Mouse (Mus musculus): ENCODE data around the gene Nrg3.

GRCm38 (mm10) chr14:39386845-39387244, 86.0 kb downstream of the Nrg3 start:
- no peak for TF ChIP-seq CTCF (IDR thresholded peaks at IDR 0.05; ENCODE audit: insufficient read depth, low read length)
- TF ChIP-seq POLR2A (IDR thresholded peaks at IDR 0.05; ENCODE audit: borderline replicate concordance, extremely low read depth, low read depth, low read length), result no peak
